Mouse (Mus musculus): ENCODE measurements around the gene Gpr35. TPM values are rescaled to one million over a fixed set of nuclear protein-coding genes. Genes with fewer than 3 reads are reported as not detected.

Gpr35 gene
- total RNA-seq, 4 experiments from 2014 or later, result 0.39 to 0.61 (median 0.51) TPM; not detected in 1

Other genes starting within 250 kb of the Gpr35 start
- gene Gpc1, start 119.2 kb upstream of the Gpr35 start, total RNA-seq (2022), result 100 to 1,000 TPM; 120 to 145 (median 132) TPM
- under 1 TPM; 0.31 to 0.37 (median 0.36) TPM for gene Ankmy1, start 48.0 kb upstream of the Gpr35 start, total RNA-seq (2022)
- 10 to 100 TPM; 13.9 to 16.5 (median 15.6) TPM for gene Dusp28, start 43.9 kb upstream of the Gpr35 start, total RNA-seq (2022)
- gene Rnpepl1, start 40.1 kb upstream of the Gpr35 start, total RNA-seq (2022), result 10 to 100 TPM; 38.0 to 46.2 (median 44.3) TPM
- gene Capn10, start 16.5 kb upstream of the Gpr35 start, total RNA-seq (2022), result 10 to 100 TPM; 39.9 to 46.3 (median 43.1) TPM
- not detected for gene Aqp12, start 55.5 kb downstream of the Gpr35 start, total RNA-seq (2022)
- 100 to 1,000 TPM; 681 to 718 (median 697) TPM for gene Kif1a, start 151.1 kb downstream of the Gpr35 start, total RNA-seq (2022)
- not detected for gene Agxt, start 184.4 kb downstream of the Gpr35 start, total RNA-seq (2022)
- gene 2310007B03Rik, start 210.1 kb downstream of the Gpr35 start, total RNA-seq (2022), result not detected
- gene Crocc2, start 217.9 kb downstream of the Gpr35 start, total RNA-seq (2022), result under 1 TPM; 0.27 to 0.72 (median 0.37) TPM